Mouse (Mus musculus): Measurements from ENCODE around the gene Oas1d.
"Not testable (repeated sequence)": the region's sequence is repeated elsewhere in the genome, so short reads cannot be mapped to it uniquely, and the experiment has no call there.

Oas1d gene

DNA sequence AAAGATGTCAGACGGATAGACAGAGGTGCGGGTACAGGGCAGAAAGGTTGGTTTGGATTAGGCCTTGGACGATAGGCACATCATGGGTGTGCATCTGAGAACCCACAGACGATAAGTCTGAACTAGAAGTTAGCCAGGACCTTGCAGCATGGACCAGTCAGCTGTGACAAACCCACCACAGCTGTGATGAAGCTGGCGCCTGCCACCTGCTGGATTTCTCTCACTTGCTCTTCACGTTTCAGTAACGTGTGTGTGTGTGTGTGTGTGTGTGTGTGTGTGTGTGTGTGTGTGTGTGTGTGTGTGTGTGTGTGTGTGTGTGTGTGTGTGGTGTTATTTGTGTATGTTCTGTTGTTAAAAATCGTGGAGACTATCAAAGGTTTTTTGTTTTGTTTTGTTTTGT, at the start of gene Oas1d:
Gene Oas1d, plus strand, starts transcription at position 333 of the 400 bp plus-strand sequence.
- DNase-seq, result not testable (repeated sequence)

DNA sequence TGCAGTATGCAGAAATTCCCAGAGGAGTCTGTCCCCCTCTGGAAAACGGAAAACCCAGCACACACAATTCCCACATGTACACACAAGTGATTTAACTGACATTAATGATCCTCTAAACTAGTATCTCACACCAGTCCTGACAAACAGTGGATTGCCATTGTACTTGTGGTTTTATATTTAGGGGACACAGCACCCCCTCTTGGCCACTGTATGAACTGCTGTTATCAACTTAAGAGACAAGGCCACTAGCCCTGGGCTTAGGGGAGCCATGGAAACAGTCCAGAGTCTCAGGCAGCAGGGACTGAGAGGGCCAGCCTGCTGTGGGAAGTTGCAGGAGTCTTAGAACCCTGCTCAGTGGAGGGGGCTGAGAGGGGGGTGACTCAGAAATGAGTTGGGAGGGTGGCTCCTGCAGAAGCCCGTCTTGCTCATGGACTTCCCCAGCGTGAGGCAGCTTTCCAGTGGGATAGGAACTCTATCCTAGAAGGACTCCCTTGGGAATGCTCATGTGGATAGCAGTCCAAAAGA, 48.9 kb upstream of the Oas1d start:
- no peak for DNase-seq

GRCm38 (mm10) chr5:120869436-120870015, 44.8 kb upstream of the Oas1d start:
- no peak for DNase-seq

DNA sequence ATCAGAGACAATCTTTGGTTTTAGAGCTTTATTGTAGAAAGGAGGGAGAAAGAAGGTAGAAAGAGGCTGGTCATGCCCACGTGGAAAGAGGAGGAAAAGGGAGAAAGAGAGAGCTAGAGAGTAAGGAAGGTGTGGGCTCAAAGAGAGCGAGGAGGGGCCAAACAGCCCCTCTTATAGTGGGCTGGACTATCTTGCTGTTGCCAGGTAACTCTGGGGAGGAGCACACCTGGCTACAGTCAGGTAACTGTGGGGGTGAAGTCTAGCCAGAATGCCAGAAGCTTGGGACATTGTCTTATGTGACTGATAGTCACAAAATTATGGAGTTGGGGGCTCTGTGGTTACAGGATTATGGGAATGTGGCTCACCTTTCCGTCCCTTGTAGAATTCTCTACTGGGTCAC, 44.3 kb upstream of the Oas1d start:
- DNase-seq, result no peak

DNA sequence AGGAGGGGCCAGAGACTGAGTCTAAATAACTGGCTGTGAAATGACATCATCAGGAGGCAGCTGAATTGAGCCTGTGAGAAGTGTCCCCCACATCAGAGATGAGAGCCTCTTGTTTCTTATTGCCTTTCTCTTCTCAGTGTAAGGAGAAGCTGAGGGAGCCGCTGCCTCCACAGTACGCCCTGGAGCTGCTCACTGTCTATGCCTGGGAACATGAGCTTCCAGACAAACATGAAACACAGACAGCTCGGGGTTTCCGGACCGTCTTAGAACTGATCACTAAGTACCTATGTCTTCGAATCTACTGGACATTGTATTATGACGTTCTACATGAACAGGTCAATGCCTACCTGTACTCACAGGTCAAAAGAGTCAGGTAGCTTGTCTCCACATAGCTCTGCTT, 43.6 kb upstream of the Oas1d start:
- DNase-seq, result no peak

DNA sequence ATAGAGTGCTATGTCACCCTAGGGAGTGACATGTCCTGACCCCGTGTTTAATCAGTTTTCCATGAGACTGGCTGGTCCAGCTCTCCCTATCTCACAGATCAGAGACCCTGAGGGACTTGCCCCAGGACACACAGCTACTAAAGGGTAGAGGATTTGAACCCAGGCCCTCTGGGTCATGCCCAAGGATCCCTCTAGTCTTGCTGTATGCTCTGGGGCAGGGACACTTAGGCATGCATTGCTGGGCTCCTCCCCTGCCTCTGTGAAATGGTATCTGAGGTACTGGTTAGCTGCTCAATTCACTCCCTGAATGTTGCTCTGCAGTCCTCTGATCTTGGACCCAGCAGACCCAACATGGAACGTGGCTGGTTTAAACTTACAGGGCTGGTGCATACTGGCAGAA, 42.9 kb upstream of the Oas1d start:
- DNase-seq, result no peak

DNA sequence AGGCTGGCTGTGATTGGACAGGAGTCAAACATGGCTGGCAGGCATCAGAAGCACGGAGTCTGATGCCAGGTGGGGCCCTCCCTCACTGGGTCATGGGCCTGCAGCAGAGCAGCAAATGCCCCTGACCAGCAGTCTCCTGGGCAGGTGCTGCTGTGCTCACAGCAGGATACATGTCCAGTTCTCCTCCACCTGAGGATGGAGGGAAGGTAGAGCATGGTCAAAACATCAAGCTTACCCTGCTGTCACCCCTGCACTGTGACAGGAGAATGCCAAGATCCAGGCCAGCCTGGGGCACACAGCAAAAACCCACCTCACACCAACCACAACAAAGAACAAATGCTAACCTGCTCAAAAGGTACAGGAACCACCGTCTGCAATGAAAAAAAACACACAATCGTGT, 37.5 kb upstream of the Oas1d start:
- DNase-seq, result not testable (repeated sequence)

- not testable (repeated sequence) for DNase-seq
Observed at GRCm38 (mm10) chr5:120877407-120877806, 36.9 kb upstream of the Oas1d start.

DNA sequence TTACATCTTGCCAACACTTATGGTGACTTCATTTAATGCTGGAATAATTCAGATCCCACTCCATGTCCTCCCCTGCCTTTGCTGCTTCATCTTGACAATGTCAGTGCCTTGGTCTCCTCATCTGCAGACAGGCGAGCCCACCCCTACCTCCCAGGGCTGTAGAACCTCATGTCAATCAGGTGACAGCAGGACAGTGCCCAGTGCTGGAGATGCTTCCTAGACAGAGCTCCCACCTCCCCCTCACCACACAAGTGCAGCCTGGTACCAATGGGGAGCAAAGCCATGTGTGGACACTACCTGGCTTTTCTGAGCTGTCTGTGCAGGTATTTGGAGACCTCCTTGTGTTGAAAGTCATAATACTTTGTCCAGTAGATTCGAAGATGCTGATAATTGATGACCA, 35.5 kb upstream of the Oas1d start:
- DNase-seq, result not testable (repeated sequence)

- not testable (repeated sequence) for DNase-seq
Observed at GRCm38 (mm10) chr5:120881681-120882080, 32.7 kb upstream of the Oas1d start.

- not testable (repeated sequence) for DNase-seq
Observed at GRCm38 (mm10) chr5:120887413-120887812, 26.9 kb upstream of the Oas1d start, which contains the start of gene Oas1g. Gene Oas1g, minus strand, starts transcription at chr5:120887613.

GRCm38 (mm10) chr5:120887831-120888230, 26.5 kb upstream of the Oas1d start:
- DNase-seq, result no peak

DNA sequence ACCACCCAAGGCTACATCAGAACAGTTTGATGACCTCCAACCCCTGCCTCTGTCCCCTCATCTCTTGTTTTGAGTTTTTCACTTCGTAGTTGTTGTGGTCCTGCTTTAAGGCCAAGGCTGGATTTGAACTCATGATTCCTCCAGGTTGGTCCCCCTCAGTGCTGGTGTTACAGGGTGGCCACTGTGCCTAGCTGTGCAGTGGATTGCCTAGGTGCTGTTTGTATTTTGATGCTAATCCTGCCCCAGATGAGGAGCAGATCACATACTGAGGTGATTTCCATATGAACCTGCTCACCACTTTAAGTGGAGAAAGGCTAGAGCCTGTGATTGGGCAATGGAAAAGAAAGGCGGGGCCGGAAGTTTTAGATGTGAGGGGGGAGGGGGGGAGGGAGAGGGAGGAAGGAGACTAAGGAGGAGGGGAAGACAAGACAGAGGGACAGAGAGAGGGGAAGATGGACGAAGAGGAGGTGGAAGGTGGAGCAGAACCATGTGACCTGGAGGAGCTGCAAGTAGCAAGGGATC, 26.0 kb upstream of the Oas1d start:
- not testable (repeated sequence) for DNase-seq

DNA sequence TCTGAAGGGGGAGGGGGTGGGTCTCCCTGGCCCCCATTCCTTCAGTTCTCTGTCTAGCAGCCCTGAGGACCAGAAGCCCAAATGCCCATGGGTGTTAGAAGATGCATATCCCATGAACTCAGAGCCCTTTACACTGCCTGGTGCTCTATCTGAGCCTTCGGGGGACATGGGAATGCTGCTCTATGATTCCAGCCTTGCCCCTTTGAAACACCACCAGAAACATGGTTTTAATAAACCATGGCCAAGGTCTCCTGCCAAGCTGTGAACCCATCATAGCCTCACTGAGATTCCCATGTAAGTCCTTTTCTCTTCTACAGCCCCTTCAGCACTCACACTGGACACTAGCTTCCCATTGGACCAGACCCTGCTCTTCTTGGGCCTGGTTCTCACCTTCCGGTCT, 24.3 kb upstream of the Oas1d start:
- DNase-seq, result no peak

GRCm38 (mm10) chr5:120890991-120891390, 23.3 kb upstream of the Oas1d start:
- no peak for DNase-seq

DNA sequence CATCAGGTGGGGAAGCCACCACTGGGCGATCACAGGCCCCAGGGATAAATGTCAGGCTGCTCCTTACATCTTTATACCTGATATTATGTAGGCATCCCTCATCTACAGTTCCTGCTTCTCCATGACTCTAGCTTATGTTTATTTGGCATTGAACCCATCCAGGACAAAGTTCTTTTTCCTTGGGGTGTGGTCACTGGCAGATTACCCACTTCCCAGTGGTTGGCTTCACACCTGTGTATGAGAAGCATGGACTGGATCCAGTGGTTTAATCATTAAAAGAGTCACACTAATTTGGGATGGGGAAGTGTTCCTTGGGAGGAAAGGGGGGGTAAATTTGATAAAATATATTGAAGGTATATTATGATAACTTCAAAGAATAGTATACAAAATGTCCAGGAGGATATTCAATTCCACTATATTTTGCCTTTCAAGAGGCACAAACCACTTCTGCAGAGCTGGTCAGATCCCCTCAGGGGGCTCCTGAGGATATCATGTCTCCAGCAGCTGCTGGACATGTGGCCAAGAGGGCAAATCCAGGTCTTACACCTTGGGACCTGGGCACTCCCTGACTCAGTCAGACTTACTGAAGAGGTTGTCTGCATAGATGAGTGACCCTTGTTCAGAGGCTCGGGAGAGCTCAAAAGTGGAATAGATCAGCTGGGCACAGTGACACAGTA, 22.6 kb upstream of the Oas1d start:
- DNase-seq, result peak; percentile 16

GRCm38 (mm10) chr5:120892243-120892660, 22.1 kb upstream of the Oas1d start:
- DNase-seq, result no peak

DNA sequence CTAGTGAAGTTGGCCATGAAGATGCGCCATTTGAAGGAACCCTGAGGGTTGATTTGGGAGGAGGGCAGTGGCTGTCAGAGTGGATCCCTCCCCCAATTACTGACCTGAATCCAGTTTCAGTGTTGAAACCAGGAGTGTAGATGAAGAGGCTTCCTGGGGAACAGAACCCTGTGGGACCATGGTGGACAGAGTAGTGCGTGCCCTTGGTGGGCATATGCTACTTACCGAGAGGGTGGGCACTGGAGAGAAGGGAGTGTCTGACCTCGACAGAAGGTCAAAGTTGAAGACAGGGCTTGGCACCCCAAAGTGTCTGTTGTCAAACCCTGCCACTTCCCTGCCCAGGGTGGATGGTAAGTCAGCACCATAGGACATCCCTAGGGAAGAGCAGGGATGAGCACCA, 20.5 kb upstream of the Oas1d start:
- DNase-seq, result not testable (repeated sequence)

- not testable (repeated sequence) for DNase-seq
Observed at GRCm38 (mm10) chr5:120894692-120895091, 19.6 kb upstream of the Oas1d start.

DNA sequence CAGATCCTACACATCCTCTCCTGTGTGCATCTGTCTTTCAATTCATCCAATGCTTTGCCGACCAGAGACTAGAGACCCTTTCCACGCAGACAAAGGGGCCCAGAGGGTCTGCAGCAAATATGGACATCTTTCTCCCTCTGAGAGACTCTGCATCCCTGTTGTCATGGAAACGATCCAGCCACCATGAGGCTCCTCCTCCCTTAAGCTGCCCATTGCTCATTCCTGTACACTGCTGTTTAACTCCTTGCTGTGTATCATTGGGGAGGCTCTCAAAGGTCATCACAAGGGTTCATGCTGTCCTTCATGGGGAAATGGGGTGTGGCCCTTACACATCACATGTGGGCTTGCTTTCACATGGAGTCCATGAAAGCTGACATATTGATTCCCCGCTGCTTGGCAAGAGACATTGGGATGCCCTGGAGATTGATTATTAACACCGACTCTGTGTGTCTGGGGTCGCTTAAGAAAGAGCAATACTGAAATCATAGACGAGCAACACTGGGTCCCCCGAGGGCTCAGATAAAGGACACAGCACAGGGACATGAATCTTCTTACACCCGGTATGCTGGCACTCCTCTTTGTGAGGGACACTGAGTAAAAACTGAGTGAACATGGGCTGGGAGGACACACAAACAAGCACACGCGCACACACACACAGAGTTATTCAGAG, 19.0 kb upstream of the Oas1d start:
- DNase-seq, result no peak

DNA sequence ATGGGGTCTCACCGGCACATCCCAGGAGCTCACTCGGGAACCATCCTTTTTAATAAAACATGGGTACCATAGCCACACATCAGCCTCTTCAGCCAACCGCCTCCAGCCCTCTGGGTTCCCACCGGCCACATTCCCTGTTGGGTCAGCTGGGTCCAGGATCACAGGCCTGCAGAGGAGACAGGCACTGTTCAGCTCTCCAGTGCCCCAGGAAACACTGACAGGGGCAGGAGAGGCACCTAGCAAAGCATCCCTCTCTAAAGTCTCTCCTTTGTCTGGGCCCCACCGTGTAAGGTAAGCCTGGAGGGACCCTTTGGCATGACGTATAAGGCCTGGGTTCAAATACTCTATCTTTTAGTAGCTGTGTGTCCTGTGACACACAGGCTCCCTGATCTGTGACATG, 16.0 kb upstream of the Oas1d start:
- DNase-seq, result no peak

DNA sequence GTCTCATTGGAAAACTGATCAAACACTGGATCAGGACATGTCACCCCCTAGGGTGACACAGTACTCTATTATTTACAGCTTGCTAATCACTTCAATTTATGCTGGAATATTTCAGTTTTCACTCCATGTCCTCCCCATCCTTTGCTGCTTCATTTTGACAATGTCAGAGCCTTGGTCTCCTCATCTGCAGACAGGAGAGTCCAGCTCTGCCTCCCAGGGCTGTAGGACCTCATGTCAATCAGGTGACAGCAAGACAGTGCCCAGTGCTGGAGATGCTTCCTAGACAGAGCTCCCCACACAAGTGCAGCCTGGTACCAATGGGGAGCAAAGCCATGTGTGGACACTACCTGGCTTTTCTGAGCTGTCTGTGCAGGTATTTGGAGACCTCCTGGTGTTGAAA, 15.6 kb upstream of the Oas1d start:
- DNase-seq, result no peak

- DNase-seq, result no peak
Observed at GRCm38 (mm10) chr5:120900666-120901065, 13.7 kb upstream of the Oas1d start.

DNA sequence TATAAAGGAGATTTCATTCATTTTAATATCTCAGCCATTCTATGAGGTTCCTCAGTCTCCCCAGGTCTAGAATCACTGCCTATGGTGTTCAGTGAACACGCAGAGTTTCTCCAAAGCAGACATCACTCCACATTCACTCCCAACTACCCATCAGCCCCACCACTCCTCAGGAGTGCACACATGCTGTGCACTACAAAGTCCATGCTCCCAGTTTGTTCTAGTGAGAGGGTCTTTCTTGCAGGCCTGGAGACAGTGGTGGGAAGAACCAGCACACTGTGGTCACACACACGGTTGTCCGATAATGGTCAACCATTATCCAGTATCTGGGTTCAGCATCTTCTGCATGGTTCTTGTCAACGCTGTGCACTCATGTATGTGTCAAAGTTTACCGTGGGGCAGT, 12.3 kb upstream of the Oas1d start:
- DNase-seq, result no peak
